Mouse (Mus musculus) cortical plate, adult 2 months (tissue): Measurements from ENCODE around the gene Ackr2. TPM values are rescaled to one million over a fixed set of nuclear protein-coding genes. Genes with fewer than 3 reads are reported as not detected.

Source experiments
- H3K27ac ChIP-seq: fragments of 200-500 bp; 2 replicates; pipeline ENCODE4 v1.5.1; 2012; ENCODE audit warnings: low read length, control low read depth, inconsistent platforms; ENCODE audit not compliant: insufficient read depth
- H3K4me1 ChIP-seq: fragments of 200-500 bp; 2 replicates; pipeline ENCODE4 v1.6.1; 2011; ENCODE audit warnings: low read length; ENCODE audit not compliant: control insufficient read depth, insufficient read depth
- H3K4me3 ChIP-seq: fragments of 200-500 bp; 2 replicates; pipeline ENCODE4 v1.5.1; 2011; ENCODE audit warnings: mild to moderate bottlenecking, low read length, control low read depth; ENCODE audit not compliant: insufficient read depth
- CTCF ChIP-seq: fragments of 200-500 bp; IDR thresholded peaks from 2 replicates; pipeline ENCODE4 v1.5.1; 2011; ENCODE audit warnings: mild to moderate bottlenecking, control low read depth, low read length; ENCODE audit not compliant: insufficient read depth; ENCODE audit errors: extremely low read depth
- POLR2A ChIP-seq: fragments of 200-500 bp; IDR thresholded peaks from 2 replicates; pipeline ENCODE4 v1.6.1; 2011; ENCODE audit warnings: mild to moderate bottlenecking, low read length, control low read depth; ENCODE audit not compliant: insufficient read depth; ENCODE audit errors: extremely low read depth
- polyA plus RNA-seq: library from polyadenylated mRNA; depleted of rRNA; stranded (reverse); fragments of >200 nt; gene quantifications from 2 replicates; pipeline ENCODE4 v1.2.3, GENCODE M21; 2012

Gene Ackr2
- polyA plus RNA-seq, 1 experiment, result 4.7 TPM

DNA sequence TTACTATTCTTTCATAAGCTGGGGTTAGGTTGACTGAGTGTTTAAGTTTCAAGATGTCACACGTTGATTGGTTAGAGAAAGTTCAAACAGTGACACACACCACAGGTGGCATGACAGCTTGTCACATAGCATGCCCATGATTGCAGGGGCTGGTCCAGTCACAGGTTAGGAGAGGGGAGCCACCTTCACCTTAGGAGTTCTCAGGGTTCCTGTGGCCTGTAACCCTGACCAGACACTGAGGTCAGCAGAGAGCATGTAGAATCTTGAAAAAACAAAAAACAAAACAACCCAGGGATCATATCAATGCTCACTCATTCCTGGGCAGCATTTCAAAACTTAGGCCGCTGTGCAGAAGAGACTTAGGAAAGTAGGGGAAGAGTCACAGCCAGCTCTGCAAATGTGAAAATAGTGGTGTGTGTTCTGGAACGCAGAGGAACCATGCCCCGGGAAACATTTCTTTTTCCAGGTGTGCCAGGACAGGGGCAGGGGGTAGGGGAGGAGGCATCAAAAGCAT, 8.2 kb upstream of the Ackr2 start:
- peaks cover 2% of the 10 kb centered on the region; the same call in 1 of the 2 replicates for H3K4me1 ChIP-seq
- no peak overlapping the region for H3K4me3 ChIP-seq
- no peak overlapping the region for H3K27ac ChIP-seq
- TF ChIP-seq CTCF (no peak), POLR2A (no peak)

- peaks cover 2% of the 10 kb centered on the region; the same call in 1 of the 2 replicates for H3K4me1 ChIP-seq
- no peak overlapping the region for H3K4me3 ChIP-seq
- no peak for TF ChIP-seq CTCF
- no peak for TF ChIP-seq POLR2A
- no peak overlapping the region for H3K27ac ChIP-seq
These were observed 7.7 kb upstream of the Ackr2 start for GRCm38 (mm10) chr9:121890441-121890941.

GRCm38 (mm10) chr9:121891301-121891700, 6.9 kb upstream of the Ackr2 start:
- no peak for TF ChIP-seq CTCF
- no peak for TF ChIP-seq POLR2A
- H3K4me3 ChIP-seq, result no peak overlapping the region

DNA sequence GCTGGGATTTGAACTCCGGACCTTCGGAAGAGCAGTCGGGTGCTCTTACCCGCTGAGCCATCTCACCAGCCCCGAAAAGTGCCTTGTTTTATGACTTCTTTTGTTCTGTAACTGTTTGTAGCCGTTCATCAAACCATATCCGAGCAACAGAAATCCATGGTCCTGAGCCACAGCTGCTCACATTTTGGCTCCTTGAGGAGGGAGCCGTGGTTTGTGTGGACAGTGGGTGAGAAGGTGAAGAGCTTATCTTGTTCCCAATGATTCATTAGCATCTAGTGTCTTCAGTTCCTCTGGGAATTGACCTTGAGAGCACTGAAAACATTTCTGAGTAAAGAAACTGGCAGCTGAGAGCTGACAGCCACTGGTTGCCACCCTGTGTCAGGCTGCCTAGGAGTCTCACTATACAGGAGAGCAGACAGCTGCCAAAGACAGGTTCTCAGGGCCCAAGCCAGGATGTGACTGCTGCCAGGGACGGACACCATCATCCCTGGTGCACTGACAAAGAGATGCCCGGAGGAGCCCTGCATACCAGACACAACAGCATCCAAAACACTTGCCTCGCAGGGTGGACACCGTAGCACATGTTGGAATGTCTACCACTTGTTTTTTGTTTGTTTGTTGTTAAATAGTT, 6.0 kb upstream of the Ackr2 start:
- TF ChIP-seq CTCF (no peak), POLR2A (no peak)
- H3K4me1 ChIP-seq, result peaks cover 2% of the 10 kb centered on the region; the same call in 1 of the 2 replicates
- no peak overlapping the region for H3K4me3 ChIP-seq
- no peak overlapping the region for H3K27ac ChIP-seq

More at GRCm38 (mm10) chr9:121891301-121891700, 6.9 kb upstream of the Ackr2 start:
- Histone ChIP-seq H3K4me1 (peaks cover 2% of the 10 kb centered on the region; the same call in 1 of the 2 replicates), H3K27ac (no peak overlapping the region)

DNA sequence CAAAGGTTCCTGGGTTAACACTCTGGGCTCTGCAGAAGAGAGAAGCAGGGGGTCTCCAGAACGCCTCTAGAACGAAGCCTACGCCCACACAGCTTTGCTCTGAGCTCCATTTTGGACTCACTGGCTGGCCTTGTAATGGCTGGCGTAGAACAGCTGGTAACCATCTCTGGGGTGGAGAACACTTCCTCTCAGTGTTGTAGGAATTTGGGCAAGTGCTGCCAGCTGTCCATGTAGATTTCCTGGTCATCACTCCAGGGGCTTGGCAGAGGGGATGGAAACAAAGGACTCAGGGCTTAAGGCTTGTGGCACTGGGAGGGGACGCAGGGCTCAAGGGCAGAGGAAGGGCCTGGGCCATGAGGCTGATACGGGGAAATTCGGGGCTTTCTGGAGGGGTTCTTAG, 3.7 kb upstream of the Ackr2 start:
- Histone ChIP-seq H3K4me1 (peaks cover 2% of the 10 kb centered on the region; the same call in 1 of the 2 replicates), H3K4me3 (no peak overlapping the region), H3K27ac (no peak overlapping the region)
- TF ChIP-seq CTCF (no peak), POLR2A (no peak)

DNA sequence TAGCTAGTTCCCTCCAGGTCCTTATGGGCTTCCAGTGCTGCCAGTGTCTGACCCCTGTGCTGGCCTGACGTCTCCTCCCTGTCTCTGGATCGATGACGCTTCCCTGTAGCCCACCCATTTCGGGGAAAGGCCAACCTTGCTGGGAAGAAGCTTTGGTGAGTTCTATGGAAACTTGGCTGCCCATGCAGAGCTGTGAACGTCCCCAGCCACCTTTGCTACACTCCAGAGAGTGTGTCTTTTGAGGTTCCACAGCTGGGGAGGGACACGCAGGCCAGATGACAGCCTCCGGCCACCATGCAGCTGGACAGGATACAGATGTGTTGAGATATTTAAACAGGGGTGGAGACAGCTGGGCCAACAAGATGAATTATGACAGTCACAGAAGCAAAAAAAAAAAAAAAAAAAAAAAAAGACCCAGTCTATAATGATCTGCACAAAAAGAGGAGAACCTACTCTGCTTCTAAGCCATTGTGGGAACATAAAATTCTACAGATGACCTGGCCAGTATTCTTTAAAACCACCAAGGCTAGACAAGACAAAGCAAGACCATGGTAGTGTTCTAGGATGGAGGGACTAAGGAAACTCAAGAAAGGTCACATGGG, 2.7 kb upstream of the Ackr2 start:
- TF ChIP-seq CTCF, result no peak
- no peak for TF ChIP-seq POLR2A
- no peak overlapping the region for H3K4me3 ChIP-seq
- no peaks in the 10 kb centered on the region for H3K4me1 ChIP-seq
- no peak overlapping the region for H3K27ac ChIP-seq

- Histone ChIP-seq H3K4me3 (no peak overlapping the region), H3K4me1 (no peaks in the 10 kb centered on the region), H3K27ac (no peak overlapping the region)
- TF ChIP-seq CTCF, result no peak
- no peak for TF ChIP-seq POLR2A
These were observed 1.3 kb upstream of the Ackr2 start for GRCm38 (mm10) chr9:121896820-121897219.

DNA sequence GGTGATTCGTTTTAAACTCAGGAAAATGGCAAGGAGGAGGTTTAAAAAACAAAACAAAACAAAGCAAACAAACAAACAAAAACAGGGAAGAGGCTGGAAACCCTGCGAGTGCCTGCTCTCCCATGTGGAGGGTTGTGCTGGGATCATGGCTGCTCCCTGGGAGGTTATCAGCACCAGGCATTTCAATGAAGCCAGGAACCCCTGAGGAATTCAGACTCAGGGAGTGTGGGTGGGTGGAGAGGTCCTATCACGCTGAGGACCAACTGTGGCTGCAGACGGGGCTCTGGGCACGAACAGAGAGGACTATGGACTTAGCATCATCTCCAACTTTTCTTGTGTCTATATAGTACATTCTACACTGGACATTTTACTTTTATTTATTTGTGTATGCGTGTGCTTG, 1.2 kb downstream of the Ackr2 start:
- TF ChIP-seq CTCF (no peak), POLR2A (no peak)
- Histone ChIP-seq H3K4me3 (no peak overlapping the region), H3K27ac (no peak overlapping the region), H3K4me1 (no peaks in the 10 kb centered on the region)

GRCm38 (mm10) chr9:121900282-121900855, 2.2 kb downstream of the Ackr2 start:
- H3K4me3 ChIP-seq, result no peak overlapping the region
- H3K4me1 ChIP-seq, result no peaks in the 10 kb centered on the region
- no peak overlapping the region for H3K27ac ChIP-seq
- no peak for TF ChIP-seq POLR2A
- no peak for TF ChIP-seq CTCF
